Mouse (Mus musculus): ENCODE data around the gene Ifitm6.
"Not testable (repeated sequence)": the region's sequence is repeated elsewhere in the genome, so short reads cannot be mapped to it uniquely, and the experiment has no call there.

Gene Ifitm6

GRCm38 (mm10) chr7:141047581-141048225, 30.0 kb upstream of the Ifitm6 start:
- in situ Hi-C loops (cut with MboI; ENCODE audit: unreplicated experiment in 2 of 2), result loop anchor here (5.0 kb wide), 4 partner anchors 35 to 205 kb away; partner anchors contain the start of genes Gm45717 (in 2 of the 2), Ifitm2 (in 2 of the 2) and Ifitm3 (in 2 of the 2)

GRCm38 (mm10) chr7:141046931-141047580, 29.3 kb upstream of the Ifitm6 start:
- in situ Hi-C loops (cut with MboI; ENCODE audit: unreplicated experiment in 2 of 2), result loop anchor here (5.0 kb wide), 4 partner anchors 35 to 205 kb away; partner anchors contain the start of genes Gm45717 (in 2 of the 2), Ifitm2 (in 2 of the 2) and Ifitm3 (in 2 of the 2)

- in situ Hi-C loops (cut with MboI; ENCODE audit: unreplicated experiment in 2 of 2), result no loop called here
Measured at GRCm38 (mm10) chr7:141042539-141042938, 24.8 kb upstream of the Ifitm6 start.

- in situ Hi-C loops (cut with MboI; ENCODE audit: unreplicated experiment in 2 of 2), result no loop called here
Measured at GRCm38 (mm10) chr7:141041661-141042060, 23.9 kb upstream of the Ifitm6 start.

- in situ Hi-C loops (cut with MboI; ENCODE audit: unreplicated experiment in 2 of 2), result no loop called here
Measured at GRCm38 (mm10) chr7:141040867-141041606, 23.3 kb upstream of the Ifitm6 start.

GRCm38 (mm10) chr7:141039386-141040107, 21.8 kb upstream of the Ifitm6 start:
- in situ Hi-C loops (cut with MboI; ENCODE audit: unreplicated experiment in 2 of 2), result no loop called here

- in situ Hi-C loops (cut with MboI; ENCODE audit: unreplicated experiment in 2 of 2), result no loop called here
Measured at GRCm38 (mm10) chr7:141038090-141039032, 20.6 kb upstream of the Ifitm6 start.

GRCm38 (mm10) chr7:141036624-141037023, 18.9 kb upstream of the Ifitm6 start:
- in situ Hi-C loops (cut with MboI; ENCODE audit: unreplicated experiment in 2 of 2), result not testable (repeated sequence)

- in situ Hi-C loops (cut with MboI; ENCODE audit: unreplicated experiment in 2 of 2), result no loop called here
Measured at GRCm38 (mm10) chr7:141032458-141033167, 14.9 kb upstream of the Ifitm6 start.

- in situ Hi-C loops (cut with MboI; ENCODE audit: unreplicated experiment in 2 of 2), result no loop called here
Measured at GRCm38 (mm10) chr7:141030390-141030789, 12.7 kb upstream of the Ifitm6 start.

- in situ Hi-C loops (cut with MboI; ENCODE audit: unreplicated experiment in 2 of 2), result no loop called here
Measured at GRCm38 (mm10) chr7:141028831-141029230, 11.1 kb upstream of the Ifitm6 start, which contains the start of gene Gm17387. Gene Gm17387 (plus strand): TSS chr7:141029131.

GRCm38 (mm10) chr7:141026740-141027098, 9.0 kb upstream of the Ifitm6 start:
- in situ Hi-C loops (cut with MboI; ENCODE audit: unreplicated experiment in 2 of 2), result no loop called here

- in situ Hi-C loops (cut with MboI; ENCODE audit: unreplicated experiment in 2 of 2), result no loop called here
Measured at GRCm38 (mm10) chr7:141026097-141026739, 8.5 kb upstream of the Ifitm6 start.

- in situ Hi-C loops (cut with MboI; ENCODE audit: unreplicated experiment in 2 of 2), result no loop called here
Measured at GRCm38 (mm10) chr7:141024865-141025838, 7.4 kb upstream of the Ifitm6 start.

GRCm38 (mm10) chr7:141021489-141022449, 4.0 kb upstream of the Ifitm6 start:
- in situ Hi-C loops (cut with MboI; ENCODE audit: unreplicated experiment in 2 of 2), result no loop called here

- in situ Hi-C loops (cut with MboI; ENCODE audit: unreplicated experiment in 2 of 2), result no loop called here
Measured at GRCm38 (mm10) chr7:141019028-141019427, 1.3 kb upstream of the Ifitm6 start.

All from v-Abl transformed pro-B cells (cell line).